Mouse (Mus musculus): ENCODE measurements at regions not wholly inside any gene's neighbourhood (a gene's known extent, or its start where the extent isn't known, plus 50 kb on each side); places are given as distances from the start of the nearest gene placed in this dataset.

- no peak for DNase-seq
These were observed 176.9 kb upstream of the Spaca1 start for GRCm38 (mm10) chr4:34226886-34227285.

DNA sequence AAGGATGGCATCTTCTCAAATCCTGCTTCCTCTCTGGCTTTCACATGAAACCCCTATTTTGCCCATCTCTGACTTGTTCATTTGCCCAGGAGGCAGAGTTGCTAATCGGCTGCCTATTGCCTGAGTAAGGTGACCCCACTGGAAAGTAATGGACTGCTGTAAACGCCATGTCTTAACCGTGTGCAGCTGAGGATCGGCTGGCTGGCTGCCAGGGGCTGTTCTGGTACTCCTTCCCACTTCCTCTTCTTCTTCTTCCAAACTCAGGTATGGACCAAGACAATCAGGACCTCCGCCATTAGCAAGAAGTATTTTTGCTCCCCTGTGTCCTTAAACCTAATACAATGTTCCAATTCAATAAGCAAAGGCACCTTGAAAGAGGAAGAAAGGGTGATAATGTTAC is 177.6 kb upstream of the Spaca1 start:
- DNase-seq = no peak

DNA sequence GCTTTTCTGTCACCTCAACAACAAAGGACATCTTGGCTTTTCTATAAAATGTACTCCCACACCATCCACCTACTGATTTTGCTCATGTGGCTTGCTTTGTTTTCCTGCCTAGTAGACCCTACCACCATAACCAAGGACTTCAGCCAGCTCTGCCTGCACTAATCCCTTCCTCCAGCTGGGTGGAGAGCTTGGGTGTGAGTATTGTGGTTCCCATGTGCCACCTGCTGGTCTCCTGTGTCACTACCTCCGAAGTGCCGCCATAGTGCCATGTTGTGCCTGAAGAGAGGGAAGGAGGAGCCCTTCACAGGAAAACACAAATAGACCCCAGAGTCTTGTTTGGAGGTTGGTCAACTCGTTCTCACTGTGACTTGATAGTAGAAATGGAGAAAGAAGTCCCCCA is 181.3 kb upstream of the Spaca1 start:
- peak; percentile 81 for DNase-seq

GRCm38 (mm10) chr4:34234204-34234603 is 184.2 kb upstream of the Spaca1 start:
- peak; percentile 43 for DNase-seq

DNA sequence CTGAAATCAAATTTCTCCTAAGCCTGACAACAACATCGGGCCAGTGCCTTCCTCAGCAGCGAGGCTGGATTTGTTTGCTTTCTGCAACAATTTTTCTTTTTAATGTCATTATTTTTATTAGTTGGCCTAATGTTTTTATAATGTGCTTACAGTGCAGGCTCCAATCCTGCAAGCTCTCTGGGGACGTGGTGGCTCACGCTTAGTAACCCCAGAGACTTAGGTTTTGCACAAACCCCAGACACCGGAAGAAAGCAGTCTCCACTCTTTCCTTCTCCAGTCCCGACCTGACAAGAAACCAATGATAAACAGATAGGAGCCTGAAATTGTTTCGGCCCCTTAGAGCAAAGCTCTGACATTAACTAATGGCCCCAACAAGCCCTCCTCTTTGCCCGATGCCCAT is 184.7 kb upstream of the Spaca1 start:
- DNase-seq = no peak

DNA sequence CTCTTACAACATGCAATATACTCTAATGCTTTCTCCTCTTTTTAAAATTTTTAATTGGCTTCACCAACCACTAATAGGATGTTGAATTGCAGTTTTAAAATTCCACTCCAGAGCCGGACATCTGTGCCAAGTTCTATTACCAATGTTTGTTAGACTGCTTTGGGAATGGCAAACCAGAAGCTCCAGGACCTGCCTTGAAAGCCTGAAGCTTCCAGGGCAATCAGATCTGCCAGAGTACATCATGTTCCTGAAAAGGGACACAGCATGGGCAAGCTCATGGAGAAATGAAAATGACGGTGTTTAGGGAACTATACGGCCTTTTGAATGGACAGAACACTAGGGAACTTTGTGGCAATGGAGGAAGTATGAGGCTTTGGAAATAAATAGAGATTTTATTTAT is 187.8 kb upstream of the Spaca1 start:
- no peak for DNase-seq

- DNase-seq = peak; percentile 42
These were observed 189.6 kb upstream of the Spaca1 start for GRCm38 (mm10) chr4:34239624-34240023.

GRCm38 (mm10) chr4:34241060-34241571 is 191.1 kb upstream of the Spaca1 start:
- no peak for DNase-seq

DNA sequence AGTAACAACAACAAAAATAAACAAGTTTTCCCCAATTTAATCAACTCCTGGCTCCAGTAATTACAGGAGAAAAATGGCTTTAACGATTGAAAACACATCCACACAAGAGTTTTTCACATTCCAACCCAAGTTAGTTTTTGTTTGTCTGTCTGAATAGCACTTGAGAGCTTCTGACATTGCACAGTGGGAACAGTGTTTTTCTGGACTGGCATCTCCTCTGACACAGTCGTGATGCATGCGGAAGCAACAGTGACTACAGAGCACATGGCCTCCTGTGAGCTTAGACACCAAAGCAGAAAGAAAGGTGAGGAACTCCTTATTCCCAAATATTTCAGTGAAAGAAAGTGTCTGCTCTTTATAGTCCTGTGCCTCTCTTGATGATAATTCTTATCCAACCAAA is 191.7 kb upstream of the Spaca1 start:
- no peak for DNase-seq

DNA sequence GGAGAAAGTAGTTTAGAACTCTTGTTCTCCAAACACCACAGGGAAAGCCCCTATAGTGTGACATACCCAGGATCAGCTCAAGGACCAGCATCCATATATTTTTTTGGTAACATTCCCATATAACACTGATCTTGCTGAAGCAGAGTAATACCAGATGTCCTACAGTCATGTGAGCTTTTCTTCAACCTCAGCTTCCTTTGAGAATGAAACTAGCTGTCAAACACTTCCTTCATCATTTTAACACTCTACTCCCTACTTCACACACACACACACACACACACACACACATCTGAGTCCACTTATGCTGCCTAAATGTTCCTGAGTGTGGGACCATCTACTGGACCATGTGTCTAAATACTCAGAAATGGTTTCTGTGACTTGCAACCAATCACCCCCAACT is 209.5 kb upstream of the Spaca1 start:
- DNase-seq = no peak

GRCm38 (mm10) chr4:34260468-34260867 is 210.5 kb upstream of the Spaca1 start:
- DNase-seq = no peak

DNA sequence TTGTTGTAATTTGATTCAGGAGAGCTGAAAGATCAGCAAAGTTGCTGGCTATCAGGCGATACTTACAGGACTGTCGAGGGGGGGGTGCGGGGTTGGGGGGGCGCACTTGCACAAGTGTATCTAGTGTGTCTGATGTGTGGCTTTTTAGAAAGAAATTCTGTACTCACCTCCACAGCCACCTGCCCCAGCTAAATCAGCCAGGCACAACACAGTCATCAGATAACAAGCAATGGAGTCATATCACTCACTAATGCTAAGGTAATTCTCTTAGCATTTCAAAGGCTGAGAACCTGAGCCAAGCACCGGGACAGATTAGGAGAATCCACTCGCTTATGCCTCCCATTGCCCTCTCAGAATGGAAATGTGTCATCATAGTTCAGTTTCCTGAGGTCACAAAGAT is 211.8 kb upstream of the Spaca1 start:
- DNase-seq = no peak

- DNase-seq = no peak
These were observed 214.4 kb upstream of the Spaca1 start for GRCm38 (mm10) chr4:34264431-34264830.

DNA sequence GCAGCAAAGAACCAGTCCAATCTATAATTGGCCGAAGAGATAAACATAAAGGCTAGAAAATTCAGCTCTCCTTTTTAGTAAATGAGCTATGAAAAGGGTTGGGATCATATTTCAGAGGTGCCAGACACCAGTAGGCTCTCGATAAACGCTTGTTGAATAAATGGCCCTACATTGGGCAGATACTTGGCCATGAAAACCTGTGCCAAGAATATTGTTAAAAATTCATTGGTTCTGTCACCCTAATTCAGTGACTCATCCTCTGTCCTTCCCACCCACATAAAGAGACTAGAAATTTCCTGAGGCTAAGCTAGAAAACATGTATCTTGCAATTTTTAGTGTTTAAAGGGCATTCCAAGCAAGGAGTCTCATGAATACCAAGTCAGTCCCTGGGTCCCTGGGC is 224.3 kb upstream of the Spaca1 start:
- no peak for DNase-seq

DNA sequence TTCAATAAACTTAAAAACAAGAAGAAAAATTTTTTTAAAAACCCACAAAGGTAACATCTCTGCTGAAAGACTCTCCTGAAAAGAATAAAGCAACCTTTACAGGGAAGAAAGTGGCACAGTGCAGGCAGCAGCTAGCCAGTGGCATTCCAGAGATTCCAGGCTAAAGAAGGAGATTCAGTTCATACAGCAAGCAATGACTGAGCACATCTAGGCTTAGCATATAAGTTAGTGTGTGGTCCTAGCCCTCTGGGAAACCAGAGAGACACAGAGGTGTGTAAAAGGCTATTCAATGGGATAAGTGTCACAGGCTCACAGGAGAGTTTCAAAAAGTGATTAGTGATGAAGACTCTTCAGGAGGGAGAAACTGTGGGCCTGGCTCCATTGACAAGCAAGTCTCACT is 225.4 kb upstream of the Spaca1 start:
- peak; percentile 33 for DNase-seq

- DNase-seq = peak; percentile 31
These were observed 248.1 kb upstream of the Akirin2 start for GRCm38 (mm10) chr4:34302504-34303108.

DNA sequence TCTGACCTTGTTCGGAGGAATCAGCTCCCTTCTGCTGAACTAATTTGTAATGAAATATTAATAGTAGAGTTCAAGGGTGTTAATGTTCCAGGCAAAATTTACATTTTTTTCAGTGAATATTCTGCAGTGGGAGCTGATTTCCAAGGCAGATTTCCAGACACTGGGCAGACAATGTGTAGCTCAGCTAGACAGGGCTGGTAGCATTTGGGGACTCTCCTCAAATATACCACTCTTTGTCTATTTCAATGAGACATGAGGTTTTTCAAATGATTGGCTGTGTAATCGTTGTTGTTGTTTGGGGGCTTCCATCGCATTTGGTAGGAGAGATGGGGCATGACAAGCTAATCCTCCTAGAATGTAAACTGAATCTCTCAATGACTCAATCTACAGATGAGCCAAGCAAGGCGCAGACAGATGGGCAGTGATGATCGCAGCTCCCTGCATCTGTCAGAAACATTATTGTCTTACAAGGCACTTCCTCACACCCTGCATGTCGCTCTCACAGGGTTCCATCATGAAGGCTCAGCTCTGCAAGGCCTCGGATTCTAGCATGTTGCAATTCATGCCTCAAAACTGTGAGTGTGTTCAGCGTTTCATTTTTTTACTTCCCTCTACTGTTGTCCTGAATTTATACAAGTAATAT is 241.7 kb upstream of the Akirin2 start:
- DNase-seq = no peak

- DNase-seq = peak; percentile 39
These were observed 240.6 kb upstream of the Akirin2 start for GRCm38 (mm10) chr4:34310061-34310642.

DNA sequence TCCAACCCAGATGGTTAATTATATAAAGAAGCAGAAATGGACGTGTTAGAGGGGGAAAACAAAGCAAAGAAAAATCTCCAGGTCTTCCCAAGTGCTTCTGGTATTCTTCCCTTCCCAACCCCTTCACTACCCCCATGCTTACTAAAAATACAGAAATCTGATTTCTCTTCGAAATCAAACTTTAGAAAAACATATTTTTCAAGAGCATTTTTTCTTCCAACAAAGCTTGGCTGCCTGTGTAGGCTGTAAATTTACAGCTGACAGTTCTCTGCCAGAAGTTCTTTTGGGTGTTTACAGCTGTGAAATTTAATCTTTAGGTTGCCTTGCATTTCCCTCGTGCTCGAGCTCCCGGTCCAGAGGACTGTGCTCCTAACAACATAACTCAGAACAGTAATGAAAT is 234.9 kb upstream of the Akirin2 start:
- DNase-seq = no peak

GRCm38 (mm10) chr4:34322841-34323240 is 227.9 kb upstream of the Akirin2 start:
- no peak for DNase-seq

- DNase-seq = no peak
These were observed 222.5 kb upstream of the Akirin2 start for GRCm38 (mm10) chr4:34328151-34328785.

GRCm38 (mm10) chr4:34336971-34337797 is 213.6 kb upstream of the Akirin2 start:
- DNase-seq = peak; percentile 18

GRCm38 (mm10) chr4:34337852-34338251 is 212.9 kb upstream of the Akirin2 start:
- no peak for DNase-seq

Measured in embryo, embryonic 11 days (tissue).